Mouse (Mus musculus) C2C12 (cell line): ENCODE results near the gene Rwdd4a. TPM values are rescaled to one million over a fixed set of nuclear protein-coding genes. Genes with fewer than 3 reads are reported as not detected.

Source experiments
- H3K27me3 ChIP-seq: one replicate; pipeline ENCODE4 v1.6.1; 2011; ENCODE audit not compliant: control insufficient read depth, insufficient read depth, insufficient read length
- H3K36me3 ChIP-seq: one replicate; pipeline ENCODE4 v1.6.1; 2011; ENCODE audit not compliant: control insufficient read depth, insufficient read depth
- H3K4me3 ChIP-seq: one replicate; pipeline ENCODE4 v1.5.1; 2011; ENCODE audit warnings: mild to moderate bottlenecking, control low read depth; ENCODE audit not compliant: poor library complexity, insufficient read depth, severe bottlenecking
- H3K79me2 ChIP-seq: one replicate; pipeline ENCODE4 v1.6.1; 2011; ENCODE audit not compliant: control insufficient read depth, insufficient read depth
- H3K79me3 ChIP-seq: one replicate; pipeline ENCODE4 v1.6.1; 2011; ENCODE audit warnings: low read depth, control low read depth
- H3ac ChIP-seq: one replicate; pipeline ENCODE3; 2011; ENCODE audit warnings: low read depth; ENCODE audit not compliant: control insufficient read depth, insufficient read length
- CEBPB ChIP-seq: IDR thresholded peaks from one replicate; pipeline ENCODE4 v1.6.1; 2011; ENCODE audit warnings: low read depth, mild to moderate bottlenecking, control low read depth, moderate library complexity
- CTCF ChIP-seq: IDR thresholded peaks from one replicate; pipeline ENCODE4 v1.5.1; 2011; ENCODE audit not compliant: control insufficient read depth, insufficient read depth, insufficient read length
- FOSL1 ChIP-seq: IDR thresholded peaks from one replicate; pipeline ENCODE4 v1.8.0; 2011; ENCODE audit warnings: mild to moderate bottlenecking, low read length; ENCODE audit not compliant: poor library complexity, insufficient read depth, severe bottlenecking
- MAX ChIP-seq: IDR thresholded peaks from one replicate; pipeline ENCODE4 v1.6.1; 2011; ENCODE audit warnings: mild to moderate bottlenecking, control low read depth
- MYOD1 ChIP-seq: IDR thresholded peaks from one replicate; pipeline ENCODE4 v1.6.1; 2011; ENCODE audit warnings: low read depth; ENCODE audit not compliant: control insufficient read depth, insufficient read length
- MYOG ChIP-seq: IDR thresholded peaks from one replicate; pipeline ENCODE4 v1.6.1; 2011; ENCODE audit not compliant: control insufficient read depth, insufficient read length; ENCODE audit errors: extremely low read depth
- USF1 ChIP-seq: IDR thresholded peaks from one replicate; pipeline ENCODE4 v1.6.1; 2011; ENCODE audit warnings: low read depth, mild to moderate bottlenecking, control low read depth, moderate library complexity
- polyA plus RNA-seq: library from polyadenylated mRNA; unstranded; fragments of >200 nt; fragmentation: generic; extraction: Trizol; gene quantifications from one replicate; pipeline ENCODE4 v1.2.1, GENCODE M21; 2012; ENCODE audit warnings: missing spikeins

Gene Rwdd4a
- polyA plus RNA-seq, 1 experiment, result 20.6 TPM

- Histone ChIP-seq H3ac (no peak overlapping the region), H3K79me3 (no peaks in the 10 kb centered on the region), H3K36me3 (peaks cover 53% of the 10 kb centered on the region), H3K79me2 (no peaks in the 10 kb centered on the region), H3K4me3 (no peak overlapping the region), H3K27me3 (no peaks in the 10 kb centered on the region)
- TF ChIP-seq MYOG (no peak), MAX (no peak), USF1 (no peak), CEBPB (no peak), CTCF (no peak), FOSL1 (no peak), MYOD1 (no peak)
Observed at GRCm38 (mm10) chr8:47502546-47502945, 30.9 kb upstream of the Rwdd4a start.

GRCm38 (mm10) chr8:47505431-47505830 lies 28.0 kb upstream of the Rwdd4a start:
- Histone ChIP-seq H3K79me3 (no peaks in the 10 kb centered on the region), H3K79me2 (no peaks in the 10 kb centered on the region), H3K4me3 (no peak overlapping the region), H3K36me3 (peaks cover 69% of the 10 kb centered on the region), H3K27me3 (no peaks in the 10 kb centered on the region), H3ac (no peak overlapping the region)
- TF ChIP-seq CTCF (no peak), USF1 (no peak), MAX (no peak), MYOG (no peak), CEBPB (no peak), FOSL1 (no peak), MYOD1 (no peak)

- TF ChIP-seq MAX (no peak), MYOG (no peak), CTCF (no peak), MYOD1 (no peak), USF1 (no peak), CEBPB (no peak), FOSL1 (peak; percentile 33)
- H3K27me3 ChIP-seq, result no peaks in the 10 kb centered on the region
- H3K4me3 ChIP-seq, result no peak overlapping the region
- H3ac ChIP-seq, result no peak overlapping the region
- H3K79me2 ChIP-seq, result no peaks in the 10 kb centered on the region
- H3K36me3 ChIP-seq, result peaks cover 53% of the 10 kb centered on the region
- no peaks in the 10 kb centered on the region for H3K79me3 ChIP-seq
Observed at GRCm38 (mm10) chr8:47510930-47511329, 22.5 kb upstream of the Rwdd4a start.

DNA sequence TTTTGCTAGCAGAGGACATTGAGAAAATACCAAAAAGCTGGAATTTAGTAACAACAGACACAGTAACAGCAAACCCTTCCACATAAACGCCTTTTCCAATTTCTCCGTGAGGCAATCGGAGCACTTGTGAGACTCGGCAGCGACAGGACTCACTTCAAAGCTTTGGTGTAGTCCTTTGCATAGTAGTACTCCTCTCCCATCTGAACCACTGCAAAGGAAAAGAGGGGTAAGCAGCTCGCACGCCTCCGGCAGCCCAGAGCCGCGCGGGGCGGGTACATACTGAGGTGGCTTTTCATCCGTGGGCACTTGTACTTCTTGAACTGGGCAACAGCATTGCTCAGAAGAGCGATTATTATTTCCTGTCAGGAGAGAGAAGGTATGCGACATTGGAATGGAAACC lies 19.9 kb upstream of the Rwdd4a start:
- H3ac ChIP-seq, result no peak overlapping the region
- no peaks in the 10 kb centered on the region for H3K27me3 ChIP-seq
- TF ChIP-seq MYOG (no peak), CTCF (no peak), FOSL1 (no peak), CEBPB (no peak), USF1 (no peak), MAX (no peak), MYOD1 (no peak)
- no peak overlapping the region for H3K4me3 ChIP-seq
- peaks cover 43% of the 10 kb centered on the region for H3K36me3 ChIP-seq
- no peaks in the 10 kb centered on the region for H3K79me2 ChIP-seq
- H3K79me3 ChIP-seq, result no peaks in the 10 kb centered on the region

DNA sequence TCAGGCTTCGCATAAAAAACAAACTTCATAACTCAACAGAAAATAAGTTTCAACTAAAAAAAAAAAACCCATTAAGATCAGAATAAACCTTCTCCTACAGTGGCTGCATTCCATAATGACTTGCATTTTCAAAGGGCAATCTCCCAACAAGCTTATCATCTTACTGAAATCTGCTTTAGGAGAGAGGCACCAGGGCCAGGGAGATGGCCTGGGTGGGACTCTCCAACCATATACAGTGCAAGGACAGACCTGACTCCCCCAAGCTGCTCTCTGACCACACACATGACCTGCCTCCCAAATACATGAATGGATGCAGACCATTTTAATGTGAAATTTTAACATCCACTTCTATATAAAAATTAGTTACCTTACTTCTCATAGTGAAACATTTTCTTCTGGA lies 5.4 kb upstream of the Rwdd4a start:
- Histone ChIP-seq H3K79me2 (peaks cover 19% of the 10 kb centered on the region), H3ac (no peak overlapping the region), H3K79me3 (peaks cover 6% of the 10 kb centered on the region), H3K27me3 (no peaks in the 10 kb centered on the region), H3K4me3 (no peak overlapping the region), H3K36me3 (peaks cover 53% of the 10 kb centered on the region)
- no peak for TF ChIP-seq FOSL1
- no peak for TF ChIP-seq MAX
- TF ChIP-seq CEBPB, result no peak
- no peak for TF ChIP-seq USF1

GRCm38 (mm10) chr8:47538323-47538722 lies 4.9 kb downstream of the Rwdd4a start:
- peaks cover 26% of the 10 kb centered on the region for H3K36me3 ChIP-seq
- H3K27me3 ChIP-seq, result no peaks in the 10 kb centered on the region
- peaks cover 27% of the 10 kb centered on the region for H3K79me3 ChIP-seq
- TF ChIP-seq MAX (no peak), MYOD1 (no peak), MYOG (no peak), USF1 (no peak)
- peaks cover 32% of the 10 kb centered on the region for H3K79me2 ChIP-seq
- no peak overlapping the region for H3K4me3 ChIP-seq
- no peak overlapping the region for H3ac ChIP-seq
